In genomic region chr6:147475727-147476613, GRCm38 (mm10) we compare ENCODE assay signal across 8 mouse cellular contexts. TPM values are rescaled to one million over a fixed set of nuclear protein-coding genes. Genes with fewer than 3 reads are reported as not detected.
DNase-seq lines count a peak whose midpoint lies in the region; ATAC-seq lines count a peak whose summit lies in the region.

Gene Ccdc91 (plus strand): TSS chr6:147475828.

- ATAC-seq in heart, embryonic 14.5 days (ENCODE audit: insufficient number of reproducible peaks, insufficient read depth, low FRiP score, low read depth), result peak; percentile 91
- ATAC-seq in liver, embryonic 13.5 days (ENCODE audit: low read depth), result peak; percentile 95
- ATAC-seq in stomach, embryonic 16.5 days (ENCODE audit: insufficient read depth, low FRiP score), result peak; percentile 98

- peak within 1 kb of the TSS; percentile 58 to 82 for H3K27ac ChIP-seq in heart, embryonic 14.5 days (replicated peaks in 1 of 2; ENCODE audit: control insufficient read depth in 1 of 2, insufficient read depth in 1 of 2, low read depth in 2 of 2, low read length in 2 of 2)
- 0 out of 2 replicates have a peak within 1 kb of the TSS, but pooled peaks have one; percentile 13 for H3K27ac ChIP-seq in liver, embryonic 13.5 days
- H3K27ac ChIP-seq in stomach, embryonic 16.5 days (ENCODE audit: low read length), result peak within 1 kb of the TSS; percentile 82

- peak within 1 kb of the TSS; percentile 83 for H3K9ac ChIP-seq in heart, embryonic 14.5 days (ENCODE audit: low read length)
- H3K9ac ChIP-seq in liver, embryonic 13.5 days, result peak within 1 kb of the TSS; percentile 70
- peak within 1 kb of the TSS; percentile 85 for H3K9ac ChIP-seq in stomach, embryonic 16.5 days (ENCODE audit: low read length)

- H3K9me3 ChIP-seq in heart, embryonic 14.5 days (ENCODE audit: control insufficient read depth, low read length), result no peaks in the 10 kb centered on the region
- no peaks in the 10 kb centered on the region for H3K9me3 ChIP-seq in liver, embryonic 13.5 days (replicated peaks)
- H3K9me3 ChIP-seq in stomach, embryonic 16.5 days (replicated peaks; ENCODE audit: control insufficient read depth, low read length), result no peaks in the 10 kb centered on the region

- no peaks in the 10 kb centered on the region for H3K36me3 ChIP-seq in heart, embryonic 14.5 days (ENCODE audit: control insufficient read depth, insufficient read depth, low read length)
- no peaks in the 10 kb centered on the region for H3K36me3 ChIP-seq in liver, embryonic 13.5 days
- H3K36me3 ChIP-seq in stomach, embryonic 16.5 days (ENCODE audit: control insufficient read depth, insufficient read depth, low read length), result no peaks in the 10 kb centered on the region

- peak within 1 kb of the TSS; percentile 89 for H3K4me2 ChIP-seq in heart, embryonic 14.5 days (ENCODE audit: low read length)
- H3K4me2 ChIP-seq in liver, embryonic 13.5 days, result peak within 1 kb of the TSS; percentile 71
- peak within 1 kb of the TSS; percentile 78 for H3K4me2 ChIP-seq in stomach, embryonic 16.5 days (ENCODE audit: low read depth, low read length)

- H3K4me3 ChIP-seq in heart, embryonic 14.5 days (ENCODE audit: control insufficient read depth in 1 of 2, insufficient read depth in 1 of 2, low read depth in 1 of 2, low read length in 2 of 2), result peak within 1 kb of the TSS; percentile 73
- H3K4me3 ChIP-seq in liver, embryonic 13.5 days (replicated peaks), result peak within 1 kb of the TSS; percentile 69
- peak within 1 kb of the TSS; percentile 73 for H3K4me3 ChIP-seq in stomach, embryonic 16.5 days (replicated peaks; ENCODE audit: low read length)

- H3K4me1 ChIP-seq in heart, embryonic 14.5 days (ENCODE audit: control insufficient read depth in 2 of 2, insufficient read depth in 2 of 2, low read length in 2 of 2), result peaks cover 4 to 5% of the 10 kb centered on the region in 2 experiments; a peak in 3 of 4 replicates
- peaks cover 7% of the 10 kb centered on the region; the same call in 1 of the 2 replicates for H3K4me1 ChIP-seq in liver, embryonic 13.5 days (replicated peaks)
- no peaks in the 10 kb centered on the region for H3K4me1 ChIP-seq in stomach, embryonic 16.5 days (ENCODE audit: control insufficient read depth, insufficient read depth, low read length)

- DNase-seq in CD4-positive helper T cell, adult 2 months (ENCODE audit: low read depth, low spot score), result peak; percentile 89
- DNase-seq in c-Kit-negative CD71-positive TER-119-positive erythroid progenitor cells, embryonic 14.5 days (ENCODE audit: low read depth, low spot score), result peak; percentile 16
- peak; percentile 83 for DNase-seq in fibroblast of lung, adult 2 months (ENCODE audit: low read depth)
- DNase-seq in kidney, postnatal 14 days, result peak; percentile 93
- peak; percentile 73 for DNase-seq in liver, embryonic 13.5 days
- DNase-seq in neural tube, embryonic 10.5 days (ENCODE audit: extremely low spot score, low spot score), result peak; percentile 94

- no peaks in the 10 kb centered on the region for H3K27me3 ChIP-seq in heart, embryonic 14.5 days (ENCODE audit: control insufficient read depth, insufficient read depth, low read length)
- no peaks in the 10 kb centered on the region for H3K27me3 ChIP-seq in liver, embryonic 13.5 days
- no peaks in the 10 kb centered on the region for H3K27me3 ChIP-seq in stomach, embryonic 16.5 days (ENCODE audit: control insufficient read depth, insufficient read depth, low read length)

- under 1% methylated on average over 78 of the region's 78 CpGs for WGBS in heart, embryonic 14.5 days
- WGBS in liver, embryonic 13.5 days (ENCODE audit: insufficient replicate concordance), result under 1% methylated on average over 76 of the region's 78 CpGs
- 1% methylated on average over 78 of the region's 78 CpGs for WGBS in stomach, embryonic 16.5 days

RNA-seq across cellular contexts. Expression of gene Ccdc91, which starts in this region (rescaled TPM):
- 21.0 and 25.1 TPM in 2 replicates for polyA plus RNA-seq in heart, embryonic 14.5 days (2014; fragmentation: Nextera tagmentation; extraction: Ambion mirVana)
- 6.5 and 6.7 TPM in 2 replicates for polyA plus RNA-seq in liver, embryonic 13.5 days (2015; fragmentation: Nextera tagmentation; extraction: Ambion mirVana)
- polyA plus RNA-seq in stomach, embryonic 16.5 days (2015; fragmentation: Nextera tagmentation; extraction: Ambion mirVana), result 26.4 and 28.1 TPM in 2 replicates

Comparison
In these comparisons a context has a peak if more than half of its experiments do, and no peak if none do; other contexts are left out.
1. Peak in every context shown above with its lines: DNase-seq, ATAC-seq, H3K4me3 ChIP-seq and H3K27ac ChIP-seq.
2. DNase-seq: peak in every context shown above with its lines; median percentile 94 in neural tube, embryonic 10.5 days; 93 in kidney, postnatal 14 days; 89 in CD4-positive helper T cell, adult 2 months; 83 in fibroblast of lung, adult 2 months; 73 in liver, embryonic 13.5 days; 16 in c-Kit-negative CD71-positive TER-119-positive erythroid progenitor cells, embryonic 14.5 days.
3. H3K27ac ChIP-seq: peak in every context shown above with its lines; median percentile 82 in stomach, embryonic 16.5 days; 70 in heart, embryonic 14.5 days; 13 in liver, embryonic 13.5 days.